Mouse (Mus musculus): ENCODE results near the gene Dgki. TPM values are rescaled to one million over a fixed set of nuclear protein-coding genes. Genes with fewer than 3 reads are reported as not detected.

Gene Dgki
- total and polyA plus RNA-seq, 3 experiments = not detected

- no peaks in the 10 kb centered on the region for H3K9me3 ChIP-seq (replicated peaks; ENCODE audit: insufficient read depth, low read length)
- no peaks in the 10 kb centered on the region for H3K4me1 ChIP-seq (ENCODE audit: control insufficient read depth in 1 of 2, insufficient read depth in 2 of 2, low read length in 2 of 2)
- TF ChIP-seq ZNF384 (IDR thresholded peaks at IDR 0.05; ENCODE audit: low read depth, low read length) (no peak), ZKSCAN1 (IDR thresholded peaks at IDR 0.05; ENCODE audit: low read depth, low read length) (no peak), CHD2 (IDR thresholded peaks at IDR 0.05; ENCODE audit: low read length) (no peak), RCOR1 (IDR thresholded peaks at IDR 0.05; ENCODE audit: low read depth, low read length) (no peak), GATA1 (IDR thresholded peaks at IDR 0.05; ENCODE audit: low read depth, low read length) (no peak), NELFE (IDR thresholded peaks at IDR 0.05; ENCODE audit: low read depth, low read length) (no peak)
- no peaks in the 10 kb centered on the region for H3K36me3 ChIP-seq (ENCODE audit: control insufficient read depth in 1 of 2, insufficient read depth in 2 of 2, low read length in 2 of 2)
- H3K9ac ChIP-seq (ENCODE audit: control insufficient read depth, low read depth, low read length, poor library complexity, severe bottlenecking) = no peak overlapping the region
- no peaks in the 10 kb centered on the region for H3K27me3 ChIP-seq (ENCODE audit: control insufficient read depth in 1 of 2, insufficient read depth in 2 of 2, low read length in 2 of 2)
- DNase-seq (ENCODE audit: low read depth, low spot score) = no peak
- no peak overlapping the region for H3K27ac ChIP-seq (ENCODE audit: control insufficient read depth, low read depth, low read length)
- H3K79me2 ChIP-seq (ENCODE audit: control insufficient read depth, insufficient read depth, low read length, poor library complexity) = no peaks in the 10 kb centered on the region
- no peak overlapping the region for H3K4me3 ChIP-seq (ENCODE audit: control insufficient read depth in 1 of 2, insufficient read depth in 1 of 2, low read depth in 2 of 2, low read length in 2 of 2)
Observed at GRCm38 (mm10) chr6:36808306-36809058, 491.5 kb downstream of the Dgki start.

DNA sequence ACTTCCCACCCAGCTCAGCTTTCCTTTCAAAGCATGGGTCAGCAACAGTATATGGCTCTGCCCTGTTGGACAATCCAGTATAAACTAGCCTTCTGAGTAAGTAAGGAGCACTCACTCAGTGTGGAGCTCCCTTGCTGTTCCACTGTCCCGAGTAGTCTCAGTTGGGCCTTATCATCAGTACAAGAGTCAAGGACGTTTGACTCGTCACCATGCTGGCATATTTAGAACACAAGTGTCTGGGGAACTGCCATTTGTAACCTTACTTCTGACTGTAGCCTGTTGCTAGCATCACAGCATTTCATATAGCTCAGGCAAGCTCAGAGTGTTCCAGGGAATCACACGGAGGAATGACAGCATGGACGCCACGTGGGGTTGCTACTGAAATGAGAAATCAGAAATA is 493.1 kb downstream of the Dgki start:
- TF ChIP-seq MAX (IDR thresholded peaks at IDR 0.05; ENCODE audit: low read length) (no peak), GABPA (IDR thresholded peaks at IDR 0.05; ENCODE audit: low read depth, low read length) (no peak), TCF12 (IDR thresholded peaks at IDR 0.05; ENCODE audit: low read depth, low read length) (no peak), CHD1 (IDR thresholded peaks at IDR 0.05; ENCODE audit: low read depth, low read length) (no peak), MEF2A (IDR thresholded peaks at IDR 0.05; ENCODE audit: extremely low read depth, insufficient replicate concordance, low read depth, low read length, poor library complexity, severe bottlenecking) (no peak), ZMIZ1 (IDR thresholded peaks at IDR 0.05; ENCODE audit: low read depth, low read length) (no peak), MAZ (IDR thresholded peaks at IDR 0.05; ENCODE audit: low read depth, low read length) (no peak), HCFC1 (IDR thresholded peaks at IDR 0.05; ENCODE audit: low read depth, low read length) (no peak), TBP (IDR thresholded peaks at IDR 0.05; ENCODE audit: low read depth, low read length) (no peak), UBTF (IDR thresholded peaks at IDR 0.05; ENCODE audit: borderline replicate concordance, insufficient read depth, low read depth, low read length) (no peak), GATA1 (IDR thresholded peaks at IDR 0.05; ENCODE audit: low read depth, low read length) (no peak), KAT2A (conservative IDR thresholded peaks at IDR 0.05; ENCODE audit: low read depth, low read length) (no peak), MYC (IDR thresholded peaks at IDR 0.05; ENCODE audit: low read depth, low read length) (no peak), RCOR1 (IDR thresholded peaks at IDR 0.05; ENCODE audit: low read depth, low read length) (no peak), CTCF (IDR thresholded peaks at IDR 0.05 in 2 of 3, conservative IDR thresholded peaks at IDR 0.05 in 1 of 3; ENCODE audit: control insufficient read depth in 1 of 3, insufficient read depth in 1 of 3, low read depth in 2 of 3, low read length in 3 of 3, poor library complexity in 1 of 3, severe bottlenecking in 1 of 3) (no peak)
- no peak overlapping the region for H3K9ac ChIP-seq (ENCODE audit: control insufficient read depth, low read depth, low read length, poor library complexity, severe bottlenecking)
- no peaks in the 10 kb centered on the region for H3K4me1 ChIP-seq (ENCODE audit: control insufficient read depth in 1 of 2, insufficient read depth in 2 of 2, low read length in 2 of 2)
- H3K27ac ChIP-seq (ENCODE audit: control insufficient read depth, low read depth, low read length) = no peak overlapping the region
- H3K36me3 ChIP-seq (ENCODE audit: control insufficient read depth in 1 of 2, insufficient read depth in 2 of 2, low read length in 2 of 2) = no peaks in the 10 kb centered on the region
- no peak overlapping the region for H3K4me3 ChIP-seq (ENCODE audit: control insufficient read depth in 1 of 2, insufficient read depth in 1 of 2, low read depth in 2 of 2, low read length in 2 of 2)
- H3K27me3 ChIP-seq (ENCODE audit: control insufficient read depth in 1 of 2, insufficient read depth in 2 of 2, low read length in 2 of 2) = no peaks in the 10 kb centered on the region
- no peaks in the 10 kb centered on the region for H3K79me2 ChIP-seq (ENCODE audit: control insufficient read depth, insufficient read depth, low read length, poor library complexity)
- H3K9me3 ChIP-seq (replicated peaks; ENCODE audit: insufficient read depth, low read length) = no peaks in the 10 kb centered on the region
- DNase-seq (ENCODE audit: low read depth, low spot score) = no peak
